Mouse (Mus musculus): ENCODE data around the gene Polr1a.

DNA sequence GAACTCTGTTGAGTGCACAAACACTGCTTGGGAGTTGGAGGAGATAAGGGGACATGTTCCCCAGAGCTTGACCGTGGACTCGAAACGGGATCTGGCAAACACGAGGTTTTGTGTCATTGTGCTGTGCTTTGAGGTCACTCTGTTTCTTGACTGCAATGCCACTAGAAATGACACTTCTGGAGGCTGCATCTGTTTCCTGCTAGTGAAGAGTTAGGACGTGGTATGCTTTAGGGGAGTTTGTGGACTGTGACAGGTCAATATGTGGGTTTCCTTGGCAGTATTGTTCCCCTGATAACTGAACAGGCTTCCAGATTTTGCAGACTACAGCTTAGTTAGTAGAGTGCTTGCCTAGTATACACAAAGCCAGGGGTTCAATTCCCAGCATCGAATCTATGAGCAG is 120.8 kb downstream of the Polr1a start:
- TF ChIP-seq CTCF (IDR thresholded peaks at IDR 0.05; ENCODE audit: control insufficient read depth, insufficient read depth, insufficient replicate concordance, low read depth, low read length), result no peak
- TF ChIP-seq POLR2A (IDR thresholded peaks at IDR 0.05; ENCODE audit: control insufficient read depth, low read depth, low read length), result no peak
